ENCODE assay signal across 7 mouse cellular contexts in genomic region chr11:101658751-101659558, GRCm38 (mm10). TPM values are rescaled to one million over a fixed set of nuclear protein-coding genes. Genes with fewer than 3 reads are reported as not detected.
DNase-seq lines count a peak whose midpoint lies in the region; ATAC-seq and TF ChIP-seq lines count a peak whose summit lies in the region.

No protein-coding gene starts in this region.

- no peaks in the 10 kb centered on the region for H3K36me3 ChIP-seq in E14TG2a.4 (ENCODE audit: insufficient read depth, low read length)
- H3K36me3 ChIP-seq in embryonic facial prominence, embryonic 12.5 days = no peaks in the 10 kb centered on the region
- no peaks in the 10 kb centered on the region for H3K36me3 ChIP-seq in heart, embryonic 16.5 days (ENCODE audit: control insufficient read depth, insufficient read depth)

- no peaks in the 10 kb centered on the region for H3K9me3 ChIP-seq in E14TG2a.4 (ENCODE audit: low read length)
- no peaks in the 10 kb centered on the region for H3K9me3 ChIP-seq in embryonic facial prominence, embryonic 12.5 days
- H3K9me3 ChIP-seq in heart, embryonic 16.5 days (replicated peaks; ENCODE audit: control insufficient read depth, low read length) = no peaks in the 10 kb centered on the region

- peaks cover 47% of the 10 kb centered on the region for H3K4me1 ChIP-seq in E14TG2a.4 (replicated peaks; ENCODE audit: low read depth, low read length)
- H3K4me1 ChIP-seq in embryonic facial prominence, embryonic 12.5 days = 0 out of 2 replicates have a peak, but pooled peaks cover 4% of the 10 kb centered on the region
- H3K4me1 ChIP-seq in heart, embryonic 16.5 days (ENCODE audit: control insufficient read depth, insufficient read depth, low read length) = peaks cover 4% of the 10 kb centered on the region; the same call in 1 of the 2 replicates

- WGBS in embryonic facial prominence, embryonic 12.5 days = 33% methylated on average over 10 of the region's 10 CpGs
- 25% methylated on average over 10 of the region's 10 CpGs for WGBS in heart, embryonic 16.5 days

- no peaks in the 10 kb centered on the region for H3K27me3 ChIP-seq in E14TG2a.4 (ENCODE audit: insufficient read depth, low read length)
- no peaks in the 10 kb centered on the region for H3K27me3 ChIP-seq in embryonic facial prominence, embryonic 12.5 days
- H3K27me3 ChIP-seq in heart, embryonic 16.5 days (ENCODE audit: control insufficient read depth, insufficient read depth, low read length) = no peaks in the 10 kb centered on the region

- DNase-seq in adipocyte (ENCODE audit: low spot score) = peak; percentile 89
- peak; percentile 74 to 80 for DNase-seq in kidney, postnatal 4 days
- peak; percentile 77 for DNase-seq in lung, postnatal 14 days
- DNase-seq in right cerebral cortex, postnatal 10 days (ENCODE audit: low spot score in 2 of 2) = peak; percentile 73

- peak overlapping the region; percentile 80 for H3K27ac ChIP-seq in embryonic facial prominence, embryonic 12.5 days
- H3K27ac ChIP-seq in heart, embryonic 16.5 days (ENCODE audit: low read length) = peak overlapping the region; percentile 89

- no peak for ATAC-seq in embryonic facial prominence, embryonic 12.5 days (ENCODE audit: insufficient number of reproducible peaks, insufficient read depth, low FRiP score, low TSS enrichment)
- no peak for ATAC-seq in heart, embryonic 16.5 days (replicated peaks; ENCODE audit: extremely low read depth, insufficient read depth, low FRiP score)

- no peak overlapping the region for H3K4me3 ChIP-seq in E14TG2a.4 (replicated peaks; ENCODE audit: low read length)
- H3K4me3 ChIP-seq in embryonic facial prominence, embryonic 12.5 days = no peak overlapping the region
- no peak overlapping the region for H3K4me3 ChIP-seq in heart, embryonic 16.5 days (ENCODE audit: low read length)

- no peak overlapping the region for H3K9ac ChIP-seq in embryonic facial prominence, embryonic 12.5 days
- H3K9ac ChIP-seq in heart, embryonic 16.5 days (ENCODE audit: low read length) = peak overlapping the region; percentile 43; the same call in 1 of the 2 replicates

- peak; percentile 84 for TF ChIP-seq CTCF in E14TG2a.4 (conservative IDR thresholded peaks at IDR 0.05; ENCODE audit: low read length)

- no peak overlapping the region for H3K4me2 ChIP-seq in embryonic facial prominence, embryonic 12.5 days (replicated peaks)
- H3K4me2 ChIP-seq in heart, embryonic 16.5 days (ENCODE audit: low read depth, low read length) = peak overlapping the region; percentile 28; the same call in 1 of the 2 replicates

RNA-seq across cellular contexts. Expression of gene Arl4d, which starts 6.4 kb away (rescaled TPM):
- polyA plus RNA-seq in embryonic facial prominence, embryonic 12.5 days (2016; fragmentation: Nextera tagmentation; extraction: Ambion mirVana) = 3.9 and 5.2 TPM in 2 replicates
- polyA plus RNA-seq in heart, embryonic 16.5 days (2015; fragmentation: Nextera tagmentation; extraction: Ambion mirVana) = 6.4 and 7.8 TPM in 2 replicates

RNA-seq across cellular contexts. Expression of gene Rdm1, which starts 32.0 kb away (rescaled TPM):
- 44.1 and 51.1 TPM in 2 replicates for polyA plus RNA-seq in embryonic facial prominence, embryonic 12.5 days (2016; fragmentation: Nextera tagmentation; extraction: Ambion mirVana)
- polyA plus RNA-seq in heart, embryonic 16.5 days (2015; fragmentation: Nextera tagmentation; extraction: Ambion mirVana) = 48.5 and 53.1 TPM in 2 replicates

RNA-seq across cellular contexts. Expression of gene Gm11634, which starts 59.9 kb away (rescaled TPM):
- polyA plus RNA-seq in embryonic facial prominence, embryonic 12.5 days (2016; fragmentation: Nextera tagmentation; extraction: Ambion mirVana) = not detected in 2 replicates
- polyA plus RNA-seq in heart, embryonic 16.5 days (2015; fragmentation: Nextera tagmentation; extraction: Ambion mirVana) = not detected in 2 replicates
